Mouse (Mus musculus) G1E (cell line): ENCODE data around the gene Unc5cl. TPM values are rescaled to one million over a fixed set of nuclear protein-coding genes. Genes with fewer than 3 reads are reported as not detected.

Source experiments
- ATAC-seq: 2 replicates; pipeline ENCODE4 v1.8.0; 2016; ENCODE audit warnings: mild to moderate bottlenecking; ENCODE audit not compliant: insufficient number of reproducible peaks, poor library complexity, low FRiP score, severe bottlenecking; ENCODE audit errors: extremely low read depth
- DNase-seq: peaks from one replicate; pipeline ENCODE4 v3.0.0; 2012; ENCODE audit warnings: low spot score
- H3K27me3 ChIP-seq: 2 replicates; pipeline ENCODE4 v1.6.1; 2012; ENCODE audit warnings: mild to moderate bottlenecking, low read length, inconsistent platforms; ENCODE audit not compliant: insufficient read depth
- H3K36me3 ChIP-seq: replicated peaks from 2 replicates; pipeline ENCODE3; 2012; ENCODE audit warnings: mild to moderate bottlenecking, inconsistent platforms
- H3K4me1 ChIP-seq: 2 replicates; pipeline ENCODE4 v1.6.1; 2012; ENCODE audit warnings: low read depth, low read length, inconsistent platforms, mixed read lengths; ENCODE audit not compliant: insufficient read depth
- H3K4me3 ChIP-seq: 2 replicates; pipeline ENCODE4 v1.5.1; 2012; ENCODE audit warnings: low read depth, mild to moderate bottlenecking, inconsistent platforms, low read length, moderate library complexity, mixed read lengths
- H3K9me3 ChIP-seq: replicated peaks from 2 replicates; pipeline ENCODE4 v1.6.1; 2012; ENCODE audit warnings: inconsistent platforms
- CTCF ChIP-seq: IDR thresholded peaks from 2 replicates; pipeline ENCODE4 v1.5.1; 2012; ENCODE audit warnings: low read depth, low read length, inconsistent platforms, mixed read lengths
- GATA1 ChIP-seq: IDR thresholded peaks from 2 replicates; pipeline ENCODE4 v1.6.1; 2012; ENCODE audit warnings: borderline replicate concordance, low read length, inconsistent platforms, mixed read lengths
- GATA2 ChIP-seq: IDR thresholded peaks from 2 replicates; pipeline ENCODE4 v1.6.1; 2012; ENCODE audit warnings: low read depth, low read length, inconsistent platforms, borderline replicate concordance
- POLR2AphosphoS5 ChIP-seq: IDR thresholded peaks from 2 replicates; pipeline ENCODE4 v1.6.1; 2012; ENCODE audit warnings: low read depth, low read length, inconsistent platforms; ENCODE audit not compliant: insufficient replicate concordance
- TAL1 ChIP-seq: conservative IDR thresholded peaks from 2 replicates; pipeline ENCODE4 v1.6.1; 2012; ENCODE audit warnings: low read depth, low read length, inconsistent platforms, mixed read lengths
- polyA plus RNA-seq: library from polyadenylated mRNA; stranded (reverse); fragments of >175 nt; gene quantifications from 2 replicates; pipeline ENCODE4 v1.2.3, GENCODE M21; 2012
- total RNA-seq, 2 experiments: library from RNA; stranded (forward) in 1 of 2; stranded (reverse) in 1 of 2; fragments of 200-1000 nt in 1 of 2; fragments of >200 nt in 1 of 2; fragmentation: Nextera tagmentation in 1 of 2; gene quantifications; 2 replicates each; pipeline ENCODE4 v1.2.3; 2014 to 2017

The Unc5cl gene
- total and polyA plus RNA-seq, 3 experiments: 15.9 to 22.1 (median 17.6) TPM

- no peak for DNase-seq
- TF ChIP-seq CTCF: no peak
- H3K9me3 ChIP-seq: no peaks in the 10 kb centered on the region
- no peak for ATAC-seq
- H3K4me1 ChIP-seq: peaks cover 38% of the 10 kb centered on the region
- H3K4me3 ChIP-seq: no peak overlapping the region
- H3K36me3 ChIP-seq: no peaks in the 10 kb centered on the region
- H3K27me3 ChIP-seq: peaks cover 7% of the 10 kb centered on the region; the same call in 1 of the 2 replicates
Observed at GRCm38 (mm10) chr17:48430394-48430793, 24.3 kb upstream of the Unc5cl start.

GRCm38 (mm10) chr17:48431054-48431453 is 23.6 kb upstream of the Unc5cl start:
- DNase-seq: no peak
- Histone ChIP-seq H3K4me1 (peaks cover 31% of the 10 kb centered on the region), H3K9me3 (no peaks in the 10 kb centered on the region), H3K36me3 (no peaks in the 10 kb centered on the region), H3K4me3 (no peak overlapping the region), H3K27me3 (peaks cover 7% of the 10 kb centered on the region; the same call in 1 of the 2 replicates)
- no peak for ATAC-seq
- TF ChIP-seq POLR2AphosphoS5 (no peak), GATA1 (no peak), CTCF (no peak), GATA2 (no peak), TAL1 (no peak)

GRCm38 (mm10) chr17:48432158-48432980 is 22.3 kb upstream of the Unc5cl start, which contains the start of gene Apobec2:
Gene Apobec2, minus strand, starts transcription at chr17:48432930.
- Histone ChIP-seq H3K4me1 (peaks cover 22% of the 10 kb centered on the region), H3K9me3 (no peaks in the 10 kb centered on the region), H3K36me3 (no peaks in the 10 kb centered on the region), H3K4me3 (no peak within 1 kb of the TSS), H3K27me3 (peaks cover 7% of the 10 kb centered on the region; the same call in 1 of the 2 replicates)
- ATAC-seq (no peak), DNase-seq (no peak)
- no peak for TF ChIP-seq GATA1
- no peak for TF ChIP-seq POLR2AphosphoS5
- no peak for TF ChIP-seq TAL1
- no peak for TF ChIP-seq CTCF
- TF ChIP-seq GATA2: no peak

GRCm38 (mm10) chr17:48433006-48433655 is 21.6 kb upstream of the Unc5cl start:
- H3K27me3 ChIP-seq: peaks cover 6% of the 10 kb centered on the region; the same call in 1 of the 2 replicates
- H3K4me1 ChIP-seq: peaks cover 21% of the 10 kb centered on the region
- DNase-seq: no peak
- TF ChIP-seq GATA2 (no peak), TAL1 (no peak), CTCF (no peak), GATA1 (no peak), POLR2AphosphoS5 (no peak)
- H3K9me3 ChIP-seq: no peaks in the 10 kb centered on the region
- no peak for ATAC-seq
- no peak overlapping the region for H3K4me3 ChIP-seq
- H3K36me3 ChIP-seq: no peaks in the 10 kb centered on the region

- DNase-seq: no peak
- ATAC-seq: no peak
Observed at GRCm38 (mm10) chr17:48433689-48434330, 20.9 kb upstream of the Unc5cl start.

GRCm38 (mm10) chr17:48434479-48434878 is 20.2 kb upstream of the Unc5cl start:
- H3K4me3 ChIP-seq: no peak overlapping the region
- H3K4me1 ChIP-seq: peaks cover 19% of the 10 kb centered on the region
- DNase-seq: no peak
- H3K36me3 ChIP-seq: no peaks in the 10 kb centered on the region
- no peak for ATAC-seq
- peaks cover 2% of the 10 kb centered on the region; the same call in 1 of the 2 replicates for H3K27me3 ChIP-seq
- no peak for TF ChIP-seq GATA2
- no peak for TF ChIP-seq GATA1
- TF ChIP-seq TAL1: no peak
- TF ChIP-seq CTCF: no peak
- no peak for TF ChIP-seq POLR2AphosphoS5
- H3K9me3 ChIP-seq: no peaks in the 10 kb centered on the region

More at GRCm38 (mm10) chr17:48433689-48434330, 20.9 kb upstream of the Unc5cl start:
- no peaks in the 10 kb centered on the region for H3K9me3 ChIP-seq
- H3K27me3 ChIP-seq: peaks cover 5% of the 10 kb centered on the region; the same call in 1 of the 2 replicates
- no peaks in the 10 kb centered on the region for H3K36me3 ChIP-seq
- H3K4me1 ChIP-seq: peaks cover 19% of the 10 kb centered on the region
- TF ChIP-seq CTCF (no peak), TAL1 (no peak), GATA2 (no peak), GATA1 (no peak), POLR2AphosphoS5 (no peak)
- H3K4me3 ChIP-seq: no peak overlapping the region
